Mouse (Mus musculus) cerebellum, adult 2 months (tissue): ENCODE results near the gene Stx6. TPM values are rescaled to one million over a fixed set of nuclear protein-coding genes. Genes with fewer than 3 reads are reported as not detected.

Experiments
- DNase-seq, 2 experiments: peaks; one replicate each; pipeline ENCODE4 v3.0.0; 2021
- H3K27ac ChIP-seq: fragments of 200-500 bp; 2 replicates; pipeline ENCODE4 v1.5.1; 2012; ENCODE audit warnings: low read length, control low read depth, inconsistent platforms; ENCODE audit not compliant: insufficient read depth
- H3K27me3 ChIP-seq: fragments of 200-500 bp; 2 replicates; pipeline ENCODE4 v1.6.1; 2012; ENCODE audit warnings: inconsistent platforms, mild to moderate bottlenecking, low read length, moderate library complexity; ENCODE audit not compliant: control insufficient read depth, insufficient read depth
- H3K4me1 ChIP-seq: fragments of 200-500 bp; 2 replicates; pipeline ENCODE4 v1.6.1; 2011; ENCODE audit warnings: low read length; ENCODE audit not compliant: control insufficient read depth, insufficient read depth
- H3K4me3 ChIP-seq: fragments of 200-500 bp; replicated peaks from 2 replicates; pipeline ENCODE3; 2011; ENCODE audit warnings: mild to moderate bottlenecking, low read depth, low read length, control low read depth; ENCODE audit not compliant: insufficient read depth
- CTCF ChIP-seq: fragments of 200-500 bp; IDR thresholded peaks from 2 replicates; pipeline ENCODE4 v1.5.1; 2011; ENCODE audit warnings: low read depth, mild to moderate bottlenecking, control low read depth, low read length, moderate library complexity, borderline replicate concordance; ENCODE audit not compliant: insufficient read depth
- POLR2A ChIP-seq: fragments of 200-500 bp; IDR thresholded peaks from 2 replicates; pipeline ENCODE4 v1.6.1; 2011; ENCODE audit warnings: low read length, control low read depth, borderline replicate concordance; ENCODE audit not compliant: insufficient read depth
- WGBS: fragments of 180-500 bp; shearing (Covaris S2); methylation state at CpG from one replicate; pipeline ENCODE4 v1.1.7; 2018; 5-methylcytosine and 5-hydroxymethylcytosine counted together
- polyA plus RNA-seq: library from polyadenylated mRNA; depleted of rRNA; stranded (reverse); fragments of >200 nt; gene quantifications from 2 replicates; pipeline ENCODE4 v1.2.3, GENCODE M21; 2012

The Stx6 gene
- polyA plus RNA-seq, 1 experiment, result 83.2 TPM

DNA sequence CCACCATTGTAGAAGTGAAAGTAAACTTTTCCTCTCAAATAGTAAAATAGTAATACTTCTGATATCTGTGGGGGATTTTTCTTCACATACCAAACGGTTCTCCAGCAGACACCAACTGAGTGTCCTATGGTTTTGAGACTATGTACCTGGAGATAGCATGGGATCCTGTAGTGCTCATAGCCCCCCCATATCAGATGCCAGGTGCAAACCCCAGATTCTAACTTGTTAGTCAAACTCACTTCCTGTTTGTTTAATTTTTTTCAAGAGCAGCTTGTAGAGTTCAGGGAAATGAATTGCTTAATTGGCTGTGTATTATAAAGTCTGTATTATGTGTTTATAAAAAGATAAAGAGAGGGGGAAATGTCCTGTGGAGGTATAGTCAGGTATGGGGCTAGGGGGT is 15.9 kb downstream of the Stx6 start:
- whole genome bisulfite sequencing, result 89% methylated on average over 1 of the region's 1 CpGs
- H3K27ac ChIP-seq, result no peak overlapping the region
- DNase-seq, result no peak
- TF ChIP-seq POLR2A (no peak), CTCF (no peak)
- peaks cover 10% of the 10 kb centered on the region for H3K4me1 ChIP-seq
- H3K4me3 ChIP-seq, result no peak overlapping the region
- H3K27me3 ChIP-seq, result no peaks in the 10 kb centered on the region

DNA sequence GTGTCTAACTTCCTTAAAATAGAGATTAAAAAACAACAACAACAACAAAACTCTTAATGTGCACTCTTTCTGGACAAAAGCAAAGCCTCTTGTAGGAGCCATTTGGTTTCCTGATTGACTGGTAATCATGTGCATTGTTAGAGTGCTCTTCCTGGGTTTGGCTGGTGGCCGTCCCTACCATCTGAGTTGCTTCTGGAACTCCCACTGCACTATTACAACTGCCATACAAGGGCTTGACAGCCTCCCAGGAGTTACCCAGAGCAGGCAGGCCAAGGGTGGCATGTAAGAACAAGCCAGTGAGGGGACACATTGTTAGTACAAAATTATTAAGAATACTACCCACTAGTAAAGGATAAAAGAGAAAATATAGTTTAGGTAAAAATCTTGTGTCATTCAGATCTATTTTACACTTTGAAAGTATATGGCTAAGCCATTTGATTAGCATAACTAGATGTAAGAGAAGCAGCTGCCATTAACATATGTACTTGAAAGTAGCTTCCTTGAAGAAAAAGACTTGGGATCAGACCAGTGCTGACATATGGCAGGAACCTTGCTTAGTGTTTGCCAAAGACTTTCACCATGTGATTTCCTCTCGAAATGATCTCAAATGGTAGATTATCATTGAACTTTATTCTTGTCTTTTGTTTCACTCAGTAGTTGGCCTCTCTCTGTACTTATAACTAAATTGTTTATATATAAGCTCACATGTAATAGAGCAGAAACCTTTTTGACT is 19.8 kb downstream of the Stx6 start:
- H3K4me3 ChIP-seq, result no peak overlapping the region
- DNase-seq, result no peak
- TF ChIP-seq POLR2A, result no peak
- no peak for TF ChIP-seq CTCF
- no peaks in the 10 kb centered on the region for H3K27me3 ChIP-seq
- 48% methylated on average over 2 of the region's 2 CpGs for WGBS
- H3K4me1 ChIP-seq, result peaks cover 2% of the 10 kb centered on the region
- no peak overlapping the region for H3K27ac ChIP-seq

DNA sequence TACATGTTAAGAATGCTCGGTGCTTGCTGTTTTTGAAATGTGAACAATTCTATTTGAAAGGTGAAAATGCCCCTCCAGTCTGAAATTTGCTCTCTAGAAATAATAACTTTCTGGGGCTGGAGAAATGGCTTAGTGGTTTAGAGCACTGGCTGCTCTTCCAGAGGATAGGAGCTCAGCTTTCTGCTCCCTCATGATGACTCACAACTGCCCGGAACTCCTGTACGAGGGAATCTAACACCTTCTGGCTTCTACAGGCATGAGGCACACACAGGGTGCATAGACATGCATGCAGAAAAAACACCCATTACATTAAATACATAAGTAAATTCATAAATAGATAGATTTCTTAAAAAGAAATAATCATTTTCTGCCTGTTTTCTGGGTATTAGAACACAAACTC is 25.7 kb downstream of the Stx6 start:
- H3K4me3 ChIP-seq, result no peak overlapping the region
- no peaks in the 10 kb centered on the region for H3K27me3 ChIP-seq
- 88% methylated on average over 3 of the region's 3 CpGs for WGBS
- no peaks in the 10 kb centered on the region for H3K4me1 ChIP-seq
- DNase-seq, result no peak
- no peak for TF ChIP-seq CTCF
- TF ChIP-seq POLR2A, result no peak
- no peak overlapping the region for H3K27ac ChIP-seq

DNA sequence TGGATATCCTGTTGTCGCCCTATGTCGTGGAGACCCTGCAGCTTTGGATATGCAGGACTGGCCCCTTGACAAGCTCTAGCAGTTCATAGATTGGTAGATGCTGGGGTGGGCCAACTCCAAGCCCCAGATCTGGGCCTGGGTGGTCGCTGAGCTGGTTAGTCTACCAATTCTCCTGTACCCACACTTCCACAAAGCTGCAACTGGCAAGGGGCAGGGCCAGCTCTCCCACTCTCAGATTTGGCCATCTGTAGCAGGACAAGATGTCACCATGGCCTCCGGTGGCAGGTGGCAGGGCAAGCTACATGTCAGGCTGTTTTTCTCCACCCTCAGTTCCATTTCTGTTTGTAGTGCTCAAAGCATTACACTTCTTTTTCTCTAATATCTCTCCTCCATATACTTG is 30.1 kb downstream of the Stx6 start:
- Histone ChIP-seq H3K27me3 (no peaks in the 10 kb centered on the region), H3K27ac (no peak overlapping the region), H3K4me1 (peaks cover 21% of the 10 kb centered on the region), H3K4me3 (no peak overlapping the region)
- DNase-seq, result no peak
- TF ChIP-seq CTCF (no peak), POLR2A (no peak)
- 43% methylated on average over 4 of the region's 4 CpGs for WGBS

DNA sequence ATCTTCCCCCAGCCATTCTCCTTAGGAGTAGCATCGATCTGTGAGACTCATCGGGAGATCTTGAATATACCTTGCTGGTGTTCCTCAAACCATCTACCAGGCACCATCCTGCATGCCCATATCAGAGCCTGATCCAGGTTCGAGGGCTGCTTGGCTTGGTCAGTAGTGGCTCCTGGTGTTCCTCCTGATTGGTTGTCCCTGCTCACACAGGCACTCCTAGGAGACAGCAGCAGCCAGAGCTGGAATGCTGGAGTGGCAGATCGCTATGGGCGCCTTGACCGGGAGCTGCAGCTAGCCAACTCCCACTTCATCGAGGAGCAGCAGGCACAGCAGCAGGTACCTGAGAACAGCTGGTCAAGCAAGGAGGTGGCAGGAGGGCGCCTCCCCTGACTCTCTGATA is 32.7 kb downstream of the Stx6 start:
- TF ChIP-seq CTCF, result no peak
- no peak for TF ChIP-seq POLR2A
- no peaks in the 10 kb centered on the region for H3K27me3 ChIP-seq
- DNase-seq, result peak in 1 of 2 experiments; percentile 38
- H3K4me1 ChIP-seq, result peaks cover 21% of the 10 kb centered on the region
- no peak overlapping the region for H3K27ac ChIP-seq
- H3K4me3 ChIP-seq, result no peak overlapping the region
- 74% methylated on average over 8 of the region's 8 CpGs for WGBS

DNA sequence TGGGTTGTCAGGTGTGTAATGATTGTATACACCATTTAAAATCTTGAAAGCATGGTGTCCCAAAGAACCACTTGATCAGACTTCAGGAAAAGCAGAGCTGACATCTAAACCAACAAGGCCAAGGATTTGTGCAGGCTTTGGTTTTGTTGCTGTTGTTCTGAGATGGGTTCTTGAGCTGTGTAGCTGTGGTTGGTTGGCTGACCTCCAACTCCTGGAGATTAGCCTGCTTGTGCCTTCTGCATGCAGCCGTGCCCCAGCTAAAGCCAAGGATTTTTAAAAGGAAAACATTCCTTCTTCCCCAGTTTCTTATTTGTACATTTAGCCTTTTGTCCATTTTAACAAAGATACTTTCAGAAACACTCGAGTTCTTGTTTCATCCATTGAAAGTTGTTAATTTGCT is 33.2 kb downstream of the Stx6 start:
- Histone ChIP-seq H3K27ac (no peak overlapping the region), H3K4me3 (no peak overlapping the region), H3K27me3 (no peaks in the 10 kb centered on the region), H3K4me1 (peaks cover 21% of the 10 kb centered on the region)
- TF ChIP-seq POLR2A (no peak), CTCF (no peak)
- WGBS, result 40% methylated on average over 2 of the region's 2 CpGs
- DNase-seq, result peak; percentile 65 to 76

DNA sequence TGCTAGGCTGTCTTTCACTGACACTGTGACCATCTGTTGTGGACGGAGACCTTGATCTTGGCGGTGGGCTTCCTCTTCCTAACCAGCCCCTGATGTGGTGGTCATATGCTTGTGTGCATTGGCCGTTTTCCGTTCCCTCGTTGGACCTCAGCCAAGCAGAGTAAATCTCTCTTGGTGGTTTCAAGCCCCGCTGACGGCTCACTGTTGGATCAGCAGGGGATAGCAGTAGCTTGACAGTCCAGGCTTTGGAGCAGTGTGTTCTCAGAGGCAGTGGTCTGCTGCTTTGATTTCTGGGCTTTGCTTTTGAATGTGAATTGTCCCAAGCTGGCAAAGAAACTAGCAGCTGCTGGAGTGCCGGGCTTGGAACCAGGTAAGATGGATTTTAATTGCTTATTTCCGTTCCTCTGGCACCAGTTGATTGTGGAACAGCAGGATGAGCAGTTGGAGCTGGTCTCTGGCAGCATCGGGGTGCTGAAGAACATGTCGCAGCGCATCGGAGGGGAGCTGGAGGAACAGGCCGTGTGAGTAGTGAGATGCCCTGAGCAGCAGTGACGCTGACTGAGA is 34.4 kb downstream of the Stx6 start:
- no peak overlapping the region for H3K27ac ChIP-seq
- no peaks in the 10 kb centered on the region for H3K27me3 ChIP-seq
- WGBS, result 17% methylated on average over 15 of the region's 15 CpGs
- H3K4me3 ChIP-seq, result no peak overlapping the region
- DNase-seq, result peak; percentile 53 to 67
- TF ChIP-seq CTCF (no peak), POLR2A (no peak)
- peaks cover 21% of the 10 kb centered on the region for H3K4me1 ChIP-seq

DNA sequence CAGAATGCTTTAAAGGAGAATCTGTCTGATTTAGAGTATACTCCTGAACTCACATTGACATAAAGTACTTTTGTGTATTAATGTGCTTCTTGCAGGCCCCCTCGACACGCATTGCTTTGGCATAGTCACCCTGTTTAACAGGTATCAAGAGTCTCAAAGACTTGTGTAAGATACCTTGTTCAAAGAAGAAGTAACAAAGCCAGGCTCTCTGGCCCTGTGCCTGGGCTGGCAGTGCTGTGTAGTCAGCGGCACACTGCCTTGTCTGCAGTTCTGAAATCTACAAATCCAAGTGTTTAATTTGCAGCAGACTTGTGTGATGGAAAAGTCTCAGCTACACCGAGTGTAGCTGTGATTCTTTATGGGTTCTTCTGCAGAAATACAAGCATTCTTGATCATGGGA is 38.2 kb downstream of the Stx6 start:
- Histone ChIP-seq H3K4me1 (peaks cover 14% of the 10 kb centered on the region), H3K27ac (no peak overlapping the region), H3K4me3 (no peak overlapping the region), H3K27me3 (no peaks in the 10 kb centered on the region)
- WGBS, result 71% methylated on average over 4 of the region's 4 CpGs
- DNase-seq, result no peak
- TF ChIP-seq CTCF, result no peak
- no peak for TF ChIP-seq POLR2A

DNA sequence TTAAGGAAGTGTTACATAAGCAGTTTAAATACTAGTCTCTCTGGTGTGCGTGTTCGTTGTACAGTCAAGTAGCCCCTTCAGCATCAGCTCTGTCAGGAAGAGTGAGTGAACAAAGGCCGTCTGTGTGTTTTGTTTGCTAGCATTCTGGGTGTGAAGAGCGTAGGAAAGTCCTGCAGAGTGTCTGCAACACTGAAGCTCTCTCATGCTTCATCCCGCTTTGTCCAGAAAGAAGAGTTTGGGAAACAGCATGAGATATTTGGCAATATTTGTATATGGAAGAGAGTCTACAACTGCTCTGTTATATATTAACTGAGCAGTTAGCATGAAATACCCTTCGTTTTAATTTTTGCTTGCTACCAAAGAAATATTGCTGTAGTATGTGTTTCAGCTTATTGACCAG is 41.0 kb downstream of the Stx6 start:
- WGBS, result 87% methylated on average over 6 of the region's 6 CpGs
- no peaks in the 10 kb centered on the region for H3K27me3 ChIP-seq
- no peak overlapping the region for H3K27ac ChIP-seq
- peaks cover 7% of the 10 kb centered on the region for H3K4me1 ChIP-seq
- TF ChIP-seq POLR2A (no peak), CTCF (no peak)
- no peak overlapping the region for H3K4me3 ChIP-seq
- DNase-seq, result no peak
